Mouse (Mus musculus): Measurements from ENCODE around the gene Ssh2.

GRCm38 (mm10) chr11:77506941-77507340 is 290.9 kb downstream of the Ssh2 start:
- no peak; the same call in 1 of the 2 replicates for TF ChIP-seq CTCF (IDR thresholded peaks at IDR 0.05; ENCODE audit: insufficient read depth, low read depth, low read length)
- no peak for TF ChIP-seq POLR2A (IDR thresholded peaks at IDR 0.05; ENCODE audit: insufficient read depth, low read depth, low read length)
